Mouse (Mus musculus) G1E (cell line): ENCODE measurements at regions not wholly inside any gene's neighbourhood (a gene's known extent, or its start where the extent isn't known, plus 50 kb on each side); places are given as distances from the start of the nearest gene placed in this dataset.

ENCODE experiments used
- CTCF ChIP-seq: IDR thresholded peaks from 2 replicates; pipeline ENCODE4 v1.5.1; 2012; ENCODE audit warnings: low read depth, low read length, inconsistent platforms, mixed read lengths
- GATA2 ChIP-seq: IDR thresholded peaks from 2 replicates; pipeline ENCODE4 v1.6.1; 2012; ENCODE audit warnings: low read depth, low read length, inconsistent platforms, borderline replicate concordance
- POLR2AphosphoS5 ChIP-seq: IDR thresholded peaks from 2 replicates; pipeline ENCODE4 v1.6.1; 2012; ENCODE audit warnings: low read depth, low read length, inconsistent platforms; ENCODE audit not compliant: insufficient replicate concordance
- TAL1 ChIP-seq: conservative IDR thresholded peaks from 2 replicates; pipeline ENCODE4 v1.6.1; 2012; ENCODE audit warnings: low read depth, low read length, inconsistent platforms, mixed read lengths

DNA sequence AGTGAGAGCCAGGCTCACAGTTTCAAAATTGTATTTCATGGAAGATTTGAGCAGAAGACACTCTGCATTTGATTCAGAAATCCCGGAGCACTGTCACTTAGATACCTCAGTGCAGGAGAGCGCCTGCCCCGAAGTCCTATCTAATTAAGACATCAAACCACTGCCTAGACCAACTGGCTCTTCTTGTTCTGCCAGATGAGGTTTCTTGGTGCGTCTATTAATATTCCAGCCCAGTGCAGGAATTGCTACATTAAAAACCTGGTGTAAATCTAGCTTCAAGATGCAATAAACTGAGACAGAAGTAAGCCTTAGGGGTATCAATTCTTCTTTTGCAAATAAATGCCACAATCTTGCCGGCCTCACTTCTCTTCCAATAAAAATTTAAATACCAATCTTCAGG, 86.3 kb downstream of the Sox4 start:
- TF ChIP-seq CTCF (no peak), GATA2 (no peak), POLR2AphosphoS5 (no peak), TAL1 (no peak)
